Comparison of ENCODE assay signal across 9 mouse cellular contexts in the genomic region with DNA sequence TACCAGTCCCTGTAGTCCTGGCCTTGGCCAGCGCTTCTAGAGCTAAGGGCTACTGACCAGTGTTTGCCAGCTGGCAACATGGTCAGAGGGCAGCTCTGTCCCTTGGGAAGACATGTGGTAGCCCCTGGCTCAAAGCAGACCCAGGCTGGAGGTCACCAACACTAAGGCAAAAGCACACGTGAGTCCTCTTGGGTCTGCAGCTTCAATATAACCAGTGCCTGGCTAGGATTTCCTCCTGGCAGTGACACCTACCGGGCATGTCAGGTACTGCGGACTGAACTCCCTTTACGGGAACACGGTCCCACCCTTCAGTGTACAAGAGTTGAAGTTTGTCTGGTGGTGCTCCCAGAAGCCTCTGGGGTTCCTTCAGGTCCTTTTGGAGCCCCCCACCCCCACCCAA. TPM values are rescaled to one million over a fixed set of nuclear protein-coding genes. Genes with fewer than 3 reads are reported as not detected.
DNase-seq lines count a peak whose midpoint lies in the region; ATAC-seq and TF ChIP-seq lines count a peak whose summit lies in the region.
"Had no signal": no experiment of that assay in that cellular context is flagged by ENCODE, and none has a peak within 500 bp of the region (broad histone marks: within the 10 kb centered on the region; RNA-seq: fewer than 3 reads in every experiment).

No protein-coding gene starts in this region.

- peak; percentile 78 for DNase-seq in ES-E14 (ENCODE audit: low read depth, low spot score)
- DNase-seq in layer of hippocampus, postnatal 10 days (ENCODE audit: low spot score in 2 of 2): peak; percentile 95 to 97
- DNase-seq in lung, postnatal 10 days: peak; percentile 94
- peak; percentile 84 for DNase-seq in retina, postnatal 1 day
- peak; percentile 92 for DNase-seq in thymus, postnatal 4 days

- in situ Hi-C loops in ES-E14 (cut with MboI; ENCODE audit: low sequenced_read_pairs in 2 of 2, unreplicated experiment in 2 of 2): loop anchor here in 1 of 2 experiments (25.0 kb wide), 1 partner anchor 332 kb away; no protein-coding TSS in a partner anchor

- H3K4me3 ChIP-seq in ES-E14 (ENCODE audit: insufficient read depth in 1 of 2, low read depth in 1 of 2, low read length in 2 of 2, poor library complexity in 1 of 2, severe bottlenecking in 1 of 2): no peak overlapping the region
- H3K4me3 ChIP-seq in brown adipose tissue, adult 24 weeks (ENCODE audit: insufficient read depth, low read depth, low read length): no peak overlapping the region
- no peak overlapping the region for H3K4me3 ChIP-seq in forebrain, embryonic 12.5 days (replicated peaks)
- H3K4me3 ChIP-seq: megakaryocyte, embryonic 14.5 days had no signal

- WGBS in forebrain, embryonic 12.5 days: 14% methylated on average over 6 of the region's 6 CpGs

- H3K4me2 ChIP-seq in forebrain, embryonic 12.5 days: no peak overlapping the region

- peaks cover 22% of the 10 kb centered on the region for H3K27me3 ChIP-seq in forebrain, embryonic 12.5 days

- no peaks in the 10 kb centered on the region for H3K9me3 ChIP-seq in ES-E14 (ENCODE audit: control insufficient read depth, insufficient read depth, low read depth, low read length)
- no peaks in the 10 kb centered on the region for H3K9me3 ChIP-seq in forebrain, embryonic 12.5 days
- H3K9me3 ChIP-seq: megakaryocyte, embryonic 14.5 days had no signal

- no peak overlapping the region for H3K9ac ChIP-seq in ES-E14 (ENCODE audit: insufficient read depth, low read depth, low read length, poor library complexity, severe bottlenecking)
- H3K9ac ChIP-seq in forebrain, embryonic 12.5 days: no peak overlapping the region

- no peak overlapping the region for H3K27ac ChIP-seq in ES-E14 (ENCODE audit: insufficient read depth, low read depth, low read length, poor library complexity, severe bottlenecking)
- peak overlapping the region; percentile 67; the same call in 1 of the 2 replicates for H3K27ac ChIP-seq in brown adipose tissue, adult 24 weeks (replicated peaks; ENCODE audit: low read depth, low read length)
- no peak overlapping the region for H3K27ac ChIP-seq in forebrain, embryonic 12.5 days

- ATAC-seq in forebrain, embryonic 12.5 days (ENCODE audit: low FRiP score): peak; percentile 41
- ATAC-seq in hematopoietic stem cell, adult 5-6 weeks (replicated peaks in 1 of 2; ENCODE audit: insufficient read depth in 1 of 2, low FRiP score in 2 of 2, low TSS enrichment in 1 of 2, low read depth in 1 of 2, poor library complexity in 2 of 2, severe bottlenecking in 2 of 2): peak; percentile 79 to 87

- 0 out of 4 replicates have a peak, but pooled peaks cover 0 to 2% of the 10 kb centered on the region in 2 experiments for H3K4me1 ChIP-seq in ES-E14 (ENCODE audit: control insufficient read depth in 2 of 2, insufficient read depth in 2 of 2, low read length in 2 of 2, poor library complexity in 1 of 2)
- H3K4me1 ChIP-seq in brown adipose tissue, adult 24 weeks (ENCODE audit: control insufficient read depth, insufficient read depth, insufficient read length, low read length): peaks cover 12% of the 10 kb centered on the region; the same call in 1 of the 2 replicates
- peaks cover 3% of the 10 kb centered on the region; the same call in 1 of the 2 replicates for H3K4me1 ChIP-seq in forebrain, embryonic 12.5 days

- H3K36me3 ChIP-seq in ES-E14 (ENCODE audit: control insufficient read depth, insufficient read depth, low read length, poor library complexity, severe bottlenecking): no peaks in the 10 kb centered on the region
- no peaks in the 10 kb centered on the region for H3K36me3 ChIP-seq in forebrain, embryonic 12.5 days (replicated peaks)

TF ChIP-seq in ES-E14, 5 proteins besides CTCF, POLR2A, EP300 and RAD21:
- TF ChIP-seq HCFC1 (IDR thresholded peaks at IDR 0.05; ENCODE audit: borderline replicate concordance, insufficient read depth, low read length) (no peak), ZC3H11A (IDR thresholded peaks at IDR 0.05; ENCODE audit: borderline replicate concordance, low read depth, low read length) (peak; percentile 31; the same call in 1 of the 2 replicates)

RNA-seq across cellular contexts. Expression of a gene that starts 16.8 kb away (rescaled TPM):
- 0.26 TPM in 1 of 2 replicates, not detected in the other for total RNA-seq in ES-E14 (2012; rRNA removed)
- polyA plus RNA-seq in brown adipose tissue, adult 24 weeks (2012; ENCODE audit: insufficient read depth, insufficient read length, missing spikeins): 7.7 and 8.3 TPM in 2 replicates
- 1.5 and 1.6 TPM in 2 replicates for polyA plus RNA-seq in forebrain, embryonic 12.5 days (2016; fragmentation: Nextera tagmentation; extraction: Ambion mirVana)
- not detected in 2 replicates for total RNA-seq in hematopoietic stem cell, adult 5-6 weeks (2017)
- total RNA-seq in layer of hippocampus, postnatal 10 days (2021): 10 to 100 TPM; 55.3 to 55.5 TPM

RNA-seq across cellular contexts. Expression of a gene that starts 46.0 kb away (rescaled TPM):
- total RNA-seq in ES-E14 (2012; rRNA removed): 3.1 and 3.7 TPM in 2 replicates
- 5.6 and 6.7 TPM in 2 replicates for polyA plus RNA-seq in brown adipose tissue, adult 24 weeks (2012; ENCODE audit: insufficient read depth, insufficient read length, missing spikeins)
- 15.3 and 16.0 TPM in 2 replicates for polyA plus RNA-seq in forebrain, embryonic 12.5 days (2016; fragmentation: Nextera tagmentation; extraction: Ambion mirVana)
- not detected in 2 replicates for total RNA-seq in hematopoietic stem cell, adult 5-6 weeks (2017)
- total RNA-seq in layer of hippocampus, postnatal 10 days (2021): 10 to 100 TPM; 80.4 to 83.8 TPM

RNA-seq across cellular contexts. Expression of a gene that starts 50.2 kb away (rescaled TPM):
- 2.0 and 2.5 TPM in 2 replicates for total RNA-seq in ES-E14 (2012; rRNA removed)
- polyA plus RNA-seq in brown adipose tissue, adult 24 weeks (2012; ENCODE audit: insufficient read depth, insufficient read length, missing spikeins): 427 and 435 TPM in 2 replicates
- polyA plus RNA-seq in forebrain, embryonic 12.5 days (2016; fragmentation: Nextera tagmentation; extraction: Ambion mirVana): 0.58 and 1.1 TPM in 2 replicates
- 8.7 and 10.9 TPM in 2 replicates for total RNA-seq in hematopoietic stem cell, adult 5-6 weeks (2017)
- 10 to 100 TPM in 1 of 2 experiments, 1 to 10 TPM in 1; 8.8 to 10.1 TPM for total RNA-seq in layer of hippocampus, postnatal 10 days (2021)

Comparison
In these comparisons a context has a peak if more than half of its experiments do, and no peak if none do; other contexts are left out.
1. RNA of a gene that starts 16.8 kb away (total RNA-seq): 55.3 to 55.5 TPM in layer of hippocampus, postnatal 10 days; 0.26 TPM in ES-E14 and not detected in hematopoietic stem cell, adult 5-6 weeks; every median in the first group is over 10 times any median in the second.
2. RNA of a gene that starts 46.0 kb away (total RNA-seq): 80.4 to 83.8 TPM in layer of hippocampus, postnatal 10 days; 3.1 to 3.7 TPM in ES-E14 and not detected in hematopoietic stem cell, adult 5-6 weeks; every median in the first group is over 10 times any median in the second.
3. Peak in every context shown above with its lines, with median percentiles within 50 percentile points of each other: DNase-seq.